Mouse (Mus musculus): ENCODE measurements around the gene Hic2.

The Hic2 gene

DNA sequence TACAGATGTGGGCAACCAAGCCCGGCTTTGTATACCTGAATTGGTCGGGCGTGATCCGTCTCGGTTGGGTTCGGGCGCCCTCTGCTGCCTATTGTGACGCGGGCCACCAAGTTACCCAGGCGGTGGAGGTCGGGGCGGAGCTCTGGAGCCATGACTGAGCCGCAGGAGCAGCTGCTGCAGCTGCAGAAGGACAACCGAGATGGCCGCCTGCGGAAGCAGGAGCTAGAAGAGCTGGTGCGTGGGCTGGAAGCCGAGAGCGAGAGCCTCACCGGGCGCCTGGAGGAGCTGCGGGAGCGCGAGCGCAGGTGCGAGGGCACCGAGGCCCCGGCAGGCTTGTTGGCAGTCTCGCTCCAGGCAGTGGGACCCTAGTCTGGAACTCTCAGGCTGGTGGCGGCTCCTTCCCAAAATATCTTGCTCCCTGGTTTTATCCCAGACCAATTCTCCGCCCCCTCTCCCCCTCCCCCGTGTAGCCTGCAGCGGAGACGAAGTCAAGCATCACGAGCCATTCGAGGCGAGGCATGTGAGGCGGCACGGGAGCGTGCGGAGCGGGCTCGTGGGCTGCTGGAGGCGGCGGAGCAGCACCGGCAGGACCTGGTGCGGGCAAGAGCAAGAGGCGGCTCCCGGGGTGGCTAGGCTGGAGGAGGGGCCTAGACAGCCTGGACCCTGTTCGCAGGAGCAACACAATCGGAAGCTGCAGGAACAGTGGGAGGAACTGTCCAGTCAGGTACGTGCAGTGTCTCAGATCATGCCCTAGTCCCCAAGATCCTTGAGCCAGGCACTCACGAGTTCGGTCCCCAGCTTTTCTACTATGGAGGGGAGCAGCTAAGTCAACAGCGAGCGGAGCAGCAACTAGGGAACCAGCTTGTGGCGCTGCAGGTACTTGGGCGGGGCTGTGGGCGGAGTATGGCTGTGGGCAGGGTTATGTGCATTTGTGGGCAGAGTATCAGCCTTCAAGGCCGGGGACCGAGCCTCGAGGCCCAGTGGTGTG lies 43.1 kb downstream of the Hic2 start:
- peak; percentile 93 to 97 for DNase-seq (ENCODE audit: low spot score in 2 of 2)

DNA sequence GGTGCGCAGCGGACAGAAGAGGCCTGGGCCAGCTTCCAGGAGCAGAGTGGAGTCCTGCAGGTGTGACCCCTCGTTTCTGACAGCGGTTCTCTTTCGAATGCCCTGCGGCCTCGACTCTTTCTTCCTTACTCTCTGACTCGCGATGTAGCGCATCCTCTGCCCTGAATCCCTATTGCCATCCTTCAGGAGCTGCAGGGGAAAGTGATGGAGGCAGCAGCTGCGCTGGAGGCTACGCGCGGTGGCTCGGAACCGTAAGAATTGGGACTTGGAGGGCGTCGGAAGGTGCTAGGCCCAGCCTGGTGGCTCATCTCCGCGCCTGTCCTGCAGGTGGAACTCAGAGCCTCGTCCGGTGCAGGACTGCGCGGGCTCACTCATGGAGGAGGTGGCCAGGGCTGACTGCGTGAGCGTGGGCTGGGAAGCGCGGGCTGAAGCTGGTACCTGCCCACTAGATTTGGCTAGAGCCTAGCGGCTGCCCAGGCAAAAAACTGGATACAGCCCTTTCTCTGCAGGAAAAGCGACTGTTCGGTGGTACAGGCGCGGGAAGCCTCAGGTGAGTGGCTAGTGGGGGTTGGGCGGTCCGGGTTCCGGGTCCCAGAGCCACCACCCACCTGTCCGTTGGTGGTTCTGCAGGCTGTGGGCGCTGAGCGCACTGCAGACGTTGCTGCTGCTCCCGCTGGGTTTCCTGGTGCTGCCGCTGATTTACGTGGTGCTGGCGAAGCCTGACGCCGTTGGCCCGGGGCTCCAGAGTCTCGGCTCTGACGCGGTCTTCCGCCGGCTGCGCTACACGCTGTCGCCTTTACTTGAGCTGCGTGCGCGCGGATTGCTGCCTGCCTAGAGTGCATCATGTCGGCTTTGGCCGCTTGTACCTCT lies 44.2 kb downstream of the Hic2 start:
- peak; percentile 44 to 60 for DNase-seq (ENCODE audit: low spot score in 2 of 2)

DNA sequence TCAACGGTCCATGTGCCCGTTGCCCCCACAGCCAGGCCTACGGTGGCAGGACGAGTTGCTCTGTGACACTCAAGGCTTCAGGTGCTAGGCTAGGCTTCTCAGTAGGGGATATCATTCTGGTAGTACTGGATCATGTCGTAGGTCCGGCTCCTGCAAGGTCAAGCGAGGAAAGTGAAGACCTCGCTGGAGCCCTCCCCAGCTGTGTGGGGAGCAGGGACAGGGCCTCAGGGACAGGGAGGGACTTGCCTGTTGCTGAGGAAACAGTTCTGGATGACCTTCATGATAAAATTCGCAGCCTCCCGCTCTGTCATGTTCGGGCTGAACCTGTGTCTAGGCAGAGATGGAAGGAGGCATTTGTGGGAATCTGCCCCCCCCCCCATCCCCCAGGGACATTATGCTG lies 47.1 kb downstream of the Hic2 start:
- no peak for DNase-seq (ENCODE audit: low spot score in 2 of 2)

DNA sequence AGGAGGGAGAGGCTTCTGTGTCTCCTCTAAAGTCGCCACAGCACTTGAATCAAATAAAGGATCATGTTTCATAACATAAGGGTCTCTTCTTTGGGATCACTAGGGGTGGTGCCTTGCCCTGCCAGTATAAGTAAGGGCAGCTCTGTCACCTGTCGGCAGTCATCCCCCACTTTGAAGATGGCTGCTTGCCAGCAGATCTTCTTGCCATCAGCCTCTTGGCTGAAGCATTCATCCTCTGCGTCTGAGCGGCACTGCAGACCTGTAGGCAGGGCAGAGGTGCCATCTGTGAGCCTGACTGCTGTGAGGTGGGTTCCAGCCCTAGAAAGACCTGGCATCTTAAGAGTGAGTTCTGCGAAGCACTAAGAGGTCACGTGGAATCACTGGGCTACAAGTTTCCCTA lies 49.8 kb downstream of the Hic2 start:
- DNase-seq (ENCODE audit: low spot score in 2 of 2) = no peak

DNA sequence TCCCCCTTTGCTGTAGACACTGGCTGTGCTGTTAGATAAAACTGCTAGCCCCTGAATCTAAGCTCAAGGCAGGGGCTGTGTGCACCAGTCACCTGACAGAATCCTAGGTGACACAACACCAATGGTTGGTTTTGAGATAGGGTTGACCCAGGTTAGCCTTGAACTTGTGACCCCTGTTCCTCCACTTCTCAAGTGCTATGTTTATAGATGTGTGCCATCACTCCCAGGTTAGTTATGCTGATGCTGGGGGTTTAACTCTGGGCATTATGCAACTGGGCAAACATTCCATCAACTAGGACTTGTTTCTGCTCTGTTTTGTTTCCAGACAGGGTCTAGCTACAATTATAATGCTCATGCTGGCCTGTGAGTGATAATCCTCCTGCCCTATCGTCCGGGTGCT lies 53.7 kb downstream of the Hic2 start:
- DNase-seq (ENCODE audit: low spot score in 2 of 2) = no peak

DNA sequence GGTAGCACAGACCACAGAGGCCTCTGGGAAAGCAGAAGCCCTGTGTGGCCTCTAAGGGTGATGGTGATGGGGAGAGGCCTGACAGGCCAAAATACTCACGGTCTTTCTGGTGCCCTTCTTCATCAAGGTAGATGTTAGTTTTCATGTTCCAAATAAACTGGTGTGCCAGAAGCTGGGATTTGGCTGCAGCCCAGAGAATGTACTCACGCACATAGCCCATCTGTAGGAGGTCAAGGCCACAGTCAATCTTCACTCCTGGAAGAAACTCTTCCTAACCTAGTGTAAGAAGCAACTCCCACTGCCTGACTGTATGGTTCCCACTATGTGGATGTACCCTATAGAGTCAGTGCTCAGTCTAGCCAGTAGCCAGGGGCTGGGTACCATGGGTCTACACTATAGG lies 57.6 kb downstream of the Hic2 start:
- DNase-seq (ENCODE audit: low spot score in 2 of 2) = no peak

DNA sequence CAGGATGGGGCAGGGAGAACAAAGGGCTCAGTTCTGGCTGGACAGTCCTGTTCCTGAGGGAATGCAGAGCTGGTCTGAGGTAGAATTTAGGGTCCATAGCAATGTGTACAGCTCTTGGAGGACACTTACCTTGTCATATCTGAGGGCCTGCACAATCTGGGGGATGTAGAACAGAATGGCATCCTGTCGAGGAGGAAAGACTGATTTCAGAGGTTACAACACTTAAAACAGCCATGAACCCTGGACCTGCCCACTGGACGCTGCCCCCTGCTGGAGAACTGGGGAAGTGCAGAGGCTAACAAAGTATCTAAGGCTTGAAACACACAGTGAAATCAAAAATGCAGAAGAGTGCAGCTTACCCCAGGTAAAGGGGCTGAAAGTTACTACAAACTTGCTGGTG lies 59.4 kb downstream of the Hic2 start:
- DNase-seq (ENCODE audit: low spot score in 2 of 2) = peak; percentile 56 to 89

DNA sequence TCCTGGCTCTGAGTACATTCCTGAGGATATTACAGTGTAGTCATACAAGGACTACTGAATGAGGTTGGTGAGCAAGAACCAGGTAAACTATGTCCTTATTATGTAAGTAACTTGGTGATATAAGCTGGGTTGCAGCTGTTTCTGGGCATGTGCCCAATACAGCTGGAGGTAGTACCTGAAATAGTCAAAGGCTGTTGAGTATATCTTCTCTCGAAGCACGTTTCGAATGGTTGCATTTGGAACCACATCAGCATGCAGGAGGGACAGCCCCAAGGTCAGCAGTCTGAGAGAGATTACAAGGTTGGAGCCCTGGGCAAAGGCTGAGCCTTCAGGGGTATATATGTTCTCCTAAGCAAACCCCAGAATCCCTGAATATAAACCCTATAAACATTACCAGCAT lies 67.4 kb downstream of the Hic2 start:
- DNase-seq (ENCODE audit: low spot score in 2 of 2) = no peak

DNA sequence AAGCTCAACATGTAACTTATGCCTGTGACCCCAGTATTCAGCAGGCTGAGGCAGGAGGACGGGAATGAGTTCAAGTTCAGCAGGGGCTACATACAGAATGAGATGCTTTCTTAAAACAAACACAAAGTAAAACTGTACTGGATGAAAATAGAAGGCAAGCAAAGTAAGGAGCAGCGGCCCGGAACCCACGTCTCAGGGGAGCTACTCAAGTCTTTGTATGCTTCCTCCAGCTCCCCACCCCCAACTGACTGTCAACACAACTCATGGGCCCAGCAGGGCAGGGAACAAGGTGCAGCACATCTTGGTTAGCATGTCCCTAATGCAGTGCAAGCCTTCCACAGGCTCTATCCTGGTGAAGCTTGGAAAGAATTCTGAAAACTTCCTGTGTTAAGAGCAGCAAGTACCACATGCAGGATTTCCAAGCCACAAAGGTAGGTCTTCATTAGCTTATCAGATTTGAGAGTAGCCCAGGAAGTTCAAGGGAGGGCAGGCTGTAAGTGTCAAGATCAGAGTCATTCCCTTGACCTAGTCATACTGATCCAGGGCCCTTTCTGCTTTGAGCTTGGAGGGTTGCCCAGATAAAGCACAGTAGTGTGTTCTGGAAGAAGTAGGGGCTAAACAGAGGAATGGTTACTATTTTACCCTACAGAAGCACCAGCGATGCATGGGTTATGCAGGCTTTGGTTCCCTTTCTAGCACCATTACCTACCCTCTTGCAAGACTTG lies 70.3 kb downstream of the Hic2 start:
- no peak for DNase-seq (ENCODE audit: low spot score in 2 of 2)

DNA sequence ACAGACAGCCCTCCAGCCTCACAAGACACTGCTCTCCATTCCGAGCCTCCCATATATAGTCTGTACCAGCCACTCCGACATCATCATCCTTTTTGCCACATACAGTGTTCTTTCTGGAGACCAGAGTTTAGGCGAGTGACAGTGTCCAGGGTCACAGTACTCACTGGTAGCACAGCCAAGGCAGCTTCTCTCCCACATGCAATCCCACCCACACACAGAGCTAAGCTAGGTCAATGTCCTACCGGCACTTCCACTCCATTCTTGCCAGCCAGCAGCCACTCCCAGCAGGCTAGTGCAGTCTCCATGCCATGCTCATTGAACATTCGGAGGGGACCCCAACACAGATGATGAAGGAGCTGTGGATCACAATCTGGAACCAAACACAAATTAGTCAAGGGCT lies 74.1 kb downstream of the Hic2 start:
- DNase-seq (ENCODE audit: low spot score in 2 of 2) = no peak

DNA sequence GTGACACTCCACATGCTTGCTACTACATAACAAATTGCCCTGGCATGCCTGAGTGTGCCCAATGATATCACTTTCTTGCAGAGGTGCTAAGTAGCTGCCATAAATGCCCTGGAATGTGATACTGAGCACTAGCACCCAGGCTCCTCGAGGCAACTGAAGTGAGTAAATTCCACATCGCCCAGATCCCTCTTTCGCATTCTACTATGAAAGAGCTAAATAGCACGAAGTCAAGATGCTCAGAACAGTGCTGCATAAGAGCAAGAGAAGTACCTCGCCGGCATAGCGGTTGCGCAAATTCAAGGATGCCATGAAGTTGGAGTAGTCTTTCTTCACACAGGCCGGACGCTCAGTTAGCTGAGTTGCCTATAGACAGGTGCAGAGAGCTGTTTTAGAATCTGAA lies 75.7 kb downstream of the Hic2 start:
- DNase-seq (ENCODE audit: low spot score in 2 of 2) = no peak

DNA sequence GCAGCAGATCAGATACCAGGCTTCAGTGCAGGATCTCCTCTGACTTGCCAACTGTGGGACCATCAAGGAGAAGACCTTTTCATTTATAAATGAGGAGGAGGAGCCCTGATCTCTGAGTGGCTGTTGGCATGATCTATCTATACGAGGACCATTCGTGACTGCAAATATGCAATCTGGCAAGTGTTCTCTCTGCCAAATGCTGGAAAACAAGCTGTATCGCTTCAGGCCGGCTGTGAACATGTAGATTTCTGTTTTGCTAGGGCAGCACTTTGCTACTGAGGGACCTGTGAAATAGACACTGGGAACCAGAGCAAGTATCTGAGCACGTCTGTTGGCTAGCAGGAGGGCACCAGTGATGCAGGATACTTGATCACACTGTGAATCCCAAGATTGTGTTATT lies 79.2 kb downstream of the Hic2 start:
- DNase-seq (ENCODE audit: low spot score in 2 of 2) = no peak
